23 mouse cellular contexts compared by ENCODE assay signal in the genomic region with DNA sequence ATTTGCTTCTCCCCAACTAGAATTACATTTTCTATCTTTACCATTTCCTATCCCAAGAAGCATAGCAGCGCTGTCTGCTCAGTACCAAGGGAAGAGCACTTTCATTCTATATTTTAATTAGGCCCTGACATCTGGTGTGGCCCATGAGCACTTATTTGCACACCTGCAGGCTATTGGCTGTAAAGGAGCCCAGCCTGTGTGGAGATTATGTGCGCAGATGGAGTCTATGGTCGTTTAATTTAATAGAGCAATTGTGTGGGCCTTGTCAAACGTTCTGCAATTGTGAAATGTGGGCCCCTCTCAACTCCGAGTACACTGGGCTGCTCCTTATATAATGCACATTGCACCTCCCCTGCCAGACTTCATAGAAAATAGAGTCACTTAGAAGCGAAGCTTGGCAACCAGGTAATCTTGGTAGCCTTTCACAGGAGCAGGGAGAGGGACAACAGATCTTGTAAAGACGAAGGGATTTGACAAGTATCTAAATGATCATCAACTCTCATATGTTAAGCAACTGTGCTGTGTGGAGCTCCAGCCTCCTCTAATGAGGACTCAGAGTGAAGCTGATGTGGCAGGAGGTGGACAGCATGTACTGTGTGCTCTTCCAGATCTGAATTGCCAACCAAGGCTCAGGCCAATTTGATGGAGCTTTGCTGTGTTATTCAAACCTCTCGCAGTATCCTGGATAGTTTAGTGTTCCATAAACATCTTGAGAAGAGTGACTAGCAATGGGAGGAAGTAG. TPM values are rescaled to one million over a fixed set of nuclear protein-coding genes. Genes with fewer than 3 reads are reported as not detected.
DNase-seq lines count a peak whose midpoint lies in the region; ATAC-seq lines count a peak whose summit lies in the region.
"Had no signal": no experiment of that assay in that cellular context is flagged by ENCODE, and none has a peak within 500 bp of the region (broad histone marks: within the 10 kb centered on the region; RNA-seq: fewer than 3 reads in every experiment).

No protein-coding gene starts in this region.

- H3K4me1 ChIP-seq in forebrain, embryonic 14.5 days (ENCODE audit: control insufficient read depth, insufficient read depth, low read length), result no peaks in the 10 kb centered on the region; the same call in 1 of the 2 replicates
- no peaks in the 10 kb centered on the region for H3K4me1 ChIP-seq in forebrain, embryonic 15.5 days
- no peaks in the 10 kb centered on the region for H3K4me1 ChIP-seq in hindbrain, embryonic 15.5 days (replicated peaks)
- H3K4me1 ChIP-seq in midbrain, embryonic 14.5 days (ENCODE audit: control insufficient read depth, insufficient read depth, low read length), result no peaks in the 10 kb centered on the region
- no peaks in the 10 kb centered on the region for H3K4me1 ChIP-seq in kidney, embryonic 15.5 days
- H3K4me1 ChIP-seq: embryonic facial prominence, embryonic 13.5 days; liver, embryonic 13.5 days; lung, embryonic 15.5 days had no signal

- H3K9me3 ChIP-seq in forebrain, embryonic 14.5 days (replicated peaks; ENCODE audit: control insufficient read depth, low read length), result no peaks in the 10 kb centered on the region
- H3K9me3 ChIP-seq in forebrain, embryonic 15.5 days, result no peaks in the 10 kb centered on the region
- no peaks in the 10 kb centered on the region for H3K9me3 ChIP-seq in hindbrain, embryonic 15.5 days
- H3K9me3 ChIP-seq in midbrain, embryonic 14.5 days (ENCODE audit: control insufficient read depth, low read length), result no peaks in the 10 kb centered on the region
- no peaks in the 10 kb centered on the region for H3K9me3 ChIP-seq in kidney, embryonic 15.5 days (replicated peaks)
- H3K9me3 ChIP-seq: embryonic facial prominence, embryonic 13.5 days; liver, embryonic 13.5 days; lung, embryonic 15.5 days had no signal

- H3K27ac ChIP-seq in forebrain, embryonic 14.5 days (ENCODE audit: low read depth, low read length), result no peak overlapping the region
- no peak overlapping the region for H3K27ac ChIP-seq in forebrain, embryonic 15.5 days (replicated peaks)
- no peak overlapping the region for H3K27ac ChIP-seq in hindbrain, embryonic 15.5 days (replicated peaks)
- H3K27ac ChIP-seq in midbrain, embryonic 14.5 days (replicated peaks; ENCODE audit: low read depth, low read length), result no peak overlapping the region
- no peak overlapping the region for H3K27ac ChIP-seq in kidney, embryonic 15.5 days
- H3K27ac ChIP-seq: embryonic facial prominence, embryonic 13.5 days; kidney, postnatal 0 days; liver, embryonic 13.5 days; lung, embryonic 15.5 days; macrophage had no signal

- H3K4me3 ChIP-seq in forebrain, embryonic 14.5 days (ENCODE audit: low read depth, low read length), result no peak overlapping the region
- H3K4me3 ChIP-seq in forebrain, embryonic 15.5 days, result no peak overlapping the region
- H3K4me3 ChIP-seq in hindbrain, embryonic 15.5 days, result no peak overlapping the region
- H3K4me3 ChIP-seq in midbrain, embryonic 14.5 days (replicated peaks; ENCODE audit: low read depth, low read length), result no peak overlapping the region
- no peak overlapping the region for H3K4me3 ChIP-seq in kidney, embryonic 15.5 days (replicated peaks)
- H3K4me3 ChIP-seq: embryonic facial prominence, embryonic 13.5 days; liver, embryonic 13.5 days; lung, embryonic 15.5 days had no signal

- DNase-seq in forebrain, embryonic 14.5 days (ENCODE audit: low spot score), result peak; percentile 27
- peak; percentile 34 for DNase-seq in forelimb bud, embryonic 11.5 days (ENCODE audit: low read depth, low spot score)
- peak; percentile 23 for DNase-seq in midbrain, embryonic 14.5 days
- DNase-seq in lung, adult 18-20 months, result no peak
- no peak for DNase-seq in Muller cell, postnatal 12 days (ENCODE audit: inconsistent ontology term)
- DNase-seq: B cell, adult 2 months; cerebellum, adult 8-10 months; gastrocnemius, postnatal 36 days; layer of hippocampus, postnatal 36 days; liver, embryonic 13.5 days; right cerebral cortex, postnatal 25 days; thymus, adult 18-20 months; thymus, postnatal 4 days had no signal

- no peak overlapping the region for H3K9ac ChIP-seq in forebrain, embryonic 14.5 days (ENCODE audit: low read length)
- no peak overlapping the region for H3K9ac ChIP-seq in forebrain, embryonic 15.5 days (replicated peaks)
- no peak overlapping the region for H3K9ac ChIP-seq in hindbrain, embryonic 15.5 days
- H3K9ac ChIP-seq in midbrain, embryonic 14.5 days (replicated peaks; ENCODE audit: low read length), result no peak overlapping the region
- H3K9ac ChIP-seq in kidney, embryonic 15.5 days, result no peak overlapping the region
- H3K9ac ChIP-seq: embryonic facial prominence, embryonic 13.5 days; liver, embryonic 13.5 days; lung, embryonic 15.5 days had no signal

- H3K4me2 ChIP-seq in forebrain, embryonic 14.5 days (ENCODE audit: low read length), result no peak overlapping the region
- no peak overlapping the region for H3K4me2 ChIP-seq in forebrain, embryonic 15.5 days (replicated peaks)
- no peak overlapping the region for H3K4me2 ChIP-seq in hindbrain, embryonic 15.5 days
- H3K4me2 ChIP-seq in midbrain, embryonic 14.5 days (ENCODE audit: low read length), result no peak overlapping the region
- H3K4me2 ChIP-seq in kidney, embryonic 15.5 days, result no peak overlapping the region
- H3K4me2 ChIP-seq: embryonic facial prominence, embryonic 13.5 days; liver, embryonic 13.5 days; lung, embryonic 15.5 days had no signal

- no peaks in the 10 kb centered on the region for H3K36me3 ChIP-seq in forebrain, embryonic 14.5 days (ENCODE audit: control insufficient read depth, insufficient read depth, low read length)
- no peaks in the 10 kb centered on the region for H3K36me3 ChIP-seq in forebrain, embryonic 15.5 days
- no peaks in the 10 kb centered on the region for H3K36me3 ChIP-seq in hindbrain, embryonic 15.5 days
- H3K36me3 ChIP-seq in midbrain, embryonic 14.5 days (ENCODE audit: control insufficient read depth, insufficient read depth, low read length), result no peaks in the 10 kb centered on the region
- no peaks in the 10 kb centered on the region for H3K36me3 ChIP-seq in kidney, embryonic 15.5 days
- H3K36me3 ChIP-seq: embryonic facial prominence, embryonic 13.5 days; liver, embryonic 13.5 days; lung, embryonic 15.5 days had no signal

- H3K27me3 ChIP-seq in forebrain, embryonic 14.5 days (replicated peaks; ENCODE audit: control insufficient read depth, insufficient read depth, low read length), result no peaks in the 10 kb centered on the region
- H3K27me3 ChIP-seq in forebrain, embryonic 15.5 days, result no peaks in the 10 kb centered on the region
- no peaks in the 10 kb centered on the region for H3K27me3 ChIP-seq in hindbrain, embryonic 15.5 days
- no peaks in the 10 kb centered on the region for H3K27me3 ChIP-seq in midbrain, embryonic 14.5 days (ENCODE audit: control insufficient read depth, insufficient read depth, low read length)
- no peaks in the 10 kb centered on the region for H3K27me3 ChIP-seq in kidney, embryonic 15.5 days
- H3K27me3 ChIP-seq: embryonic facial prominence, embryonic 13.5 days; liver, embryonic 13.5 days; lung, embryonic 15.5 days had no signal

- 52% methylated on average over 8 of the region's 8 CpGs for WGBS in forebrain, embryonic 14.5 days
- WGBS in forebrain, embryonic 15.5 days, result 46% methylated on average over 8 of the region's 8 CpGs
- 65% methylated on average over 8 of the region's 8 CpGs for WGBS in hindbrain, embryonic 15.5 days
- WGBS in midbrain, embryonic 14.5 days, result 66% methylated on average over 8 of the region's 8 CpGs
- WGBS in kidney, embryonic 15.5 days, result 63% methylated on average over 8 of the region's 8 CpGs

- ATAC-seq in forebrain, embryonic 14.5 days, result peak; percentile 40
- ATAC-seq in forebrain, embryonic 15.5 days (replicated peaks), result no peak
- ATAC-seq in hindbrain, embryonic 15.5 days (ENCODE audit: low FRiP score, low read depth), result peak; percentile 34; the same call in 1 of the 2 replicates
- ATAC-seq in midbrain, embryonic 14.5 days (ENCODE audit: low FRiP score, low TSS enrichment), result no peak; the same call in 1 of the 2 replicates
- no peak for ATAC-seq in kidney, embryonic 15.5 days (replicated peaks; ENCODE audit: low FRiP score)
- ATAC-seq: intestine, postnatal 0 days had no signal

RNA-seq across cellular contexts. Expression of a gene that starts 50.9 kb away (rescaled TPM):
- not detected in 2 replicates for polyA plus RNA-seq in forebrain, embryonic 14.5 days (2014; fragmentation: Nextera tagmentation; extraction: Ambion mirVana)
- polyA plus RNA-seq in forebrain, embryonic 15.5 days (2015; fragmentation: Nextera tagmentation; extraction: Ambion mirVana), result not detected in 2 replicates
- not detected in 2 replicates for polyA plus RNA-seq in hindbrain, embryonic 15.5 days (2015; fragmentation: Nextera tagmentation; extraction: Ambion mirVana)
- polyA plus RNA-seq in midbrain, embryonic 14.5 days (2014; fragmentation: Nextera tagmentation; extraction: Ambion mirVana), result not detected in 2 replicates
- polyA plus RNA-seq in kidney, embryonic 15.5 days (2015; fragmentation: Nextera tagmentation; extraction: Ambion mirVana), result 0.21 TPM in 1 of 2 replicates, not detected in the other
- polyA plus RNA-seq: heart, embryonic 16.5 days; intestine, postnatal 0 days; kidney, postnatal 0 days; liver, embryonic 13.5 days; macrophage; spleen, adult 2 months had no signal

Comparison
In these comparisons a context has a peak if more than half of its experiments do, and no peak if none do; other contexts are left out.
1. ATAC-seq: peak in forebrain, embryonic 14.5 days (single experiment) and hindbrain, embryonic 15.5 days (single experiment); none in forebrain, embryonic 15.5 days (single experiment), midbrain, embryonic 14.5 days (single experiment) and kidney, embryonic 15.5 days (single experiment).
2. DNase-seq: peak in forebrain, embryonic 14.5 days (single experiment), forelimb bud, embryonic 11.5 days (single experiment) and midbrain, embryonic 14.5 days (single experiment); none in lung, adult 18-20 months (0 of 2) and Muller cell, postnatal 12 days (single experiment).